Mouse (Mus musculus) ES-Bruce4 (cell line): ENCODE data around the gene H2-Eb2.

Source experiments
- CTCF ChIP-seq: IDR thresholded peaks from one replicate; pipeline ENCODE4 v1.8.1; 2011; ENCODE audit warnings: low read depth, low read length
- POLR2A ChIP-seq: IDR thresholded peaks from one replicate; pipeline ENCODE4 v1.8.1; 2011; ENCODE audit warnings: low read length; ENCODE audit not compliant: insufficient read depth

GRCm38 (mm10) chr17:34295891-34296794 is 29.3 kb upstream of the H2-Eb2 start:
- no peak for TF ChIP-seq POLR2A
- TF ChIP-seq CTCF, result no peak
